Mouse (Mus musculus): ENCODE measurements at regions not wholly inside any gene's neighbourhood (a gene's known extent, or its start where the extent isn't known, plus 50 kb on each side); places are given as distances from the start of the nearest gene placed in this dataset.

GRCm38 (mm10) chr3:72504281-72504680, 463.4 kb downstream of the Sis start:
- TF ChIP-seq CHD2 (IDR thresholded peaks at IDR 0.05; ENCODE audit: low read depth, low read length) (no peak), ZC3H11A (IDR thresholded peaks at IDR 0.05; ENCODE audit: borderline replicate concordance, low read depth, low read length) (no peak), ZNF384 (IDR thresholded peaks at IDR 0.05; ENCODE audit: low read depth, low read length) (no peak)

Data from ES-E14 (cell line).